In the genomic region with DNA sequence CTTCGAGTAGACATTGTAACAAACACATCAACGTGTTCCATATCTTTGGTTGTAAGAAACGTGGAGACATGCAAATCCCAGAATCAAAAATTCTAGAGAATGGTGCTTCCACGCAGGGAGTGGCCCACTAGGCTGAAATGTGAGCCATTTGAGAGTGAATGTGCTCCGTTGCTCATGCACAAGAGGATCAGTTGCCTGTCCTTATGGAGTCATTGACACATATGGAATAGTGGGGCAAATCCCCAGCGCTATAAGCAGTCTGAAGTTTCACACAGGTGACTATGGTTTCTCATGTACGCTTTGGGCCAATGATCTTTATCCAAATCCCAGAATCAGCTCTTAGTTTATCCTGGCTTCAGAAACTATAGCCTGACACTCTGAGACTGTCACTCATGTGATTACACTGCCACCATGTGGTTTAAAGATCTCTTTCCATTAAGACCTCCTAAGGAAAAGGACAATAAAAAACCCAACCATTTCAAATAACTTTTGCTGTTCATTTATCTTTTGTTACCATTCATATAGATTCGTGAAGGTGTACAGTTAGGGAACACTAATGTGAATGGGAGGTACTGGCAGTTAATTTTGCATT, we compare ENCODE assay signal across 10 mouse cellular contexts.
DNase-seq lines count a peak whose midpoint lies in the region; ATAC-seq and TF ChIP-seq lines count a peak whose summit lies in the region.
"Had no signal": no experiment of that assay in that cellular context is flagged by ENCODE, and none has a peak within 500 bp of the region (broad histone marks: within the 10 kb centered on the region; RNA-seq: fewer than 3 reads in every experiment).

No protein-coding gene starts in this region.

- no peak for ATAC-seq in kidney, postnatal 0 days (replicated peaks; ENCODE audit: low FRiP score, low read depth)
- 0 out of 2 replicates have a peak, but pooled peaks have one; percentile 55 for ATAC-seq in limb, embryonic 15.5 days (ENCODE audit: insufficient number of reproducible peaks, low FRiP score, low TSS enrichment, low read depth)

- peak; percentile 78 for DNase-seq in kidney, postnatal 0 days (ENCODE audit: low spot score)
- DNase-seq in kidney, adult 11 months: no peak
- peak; percentile 43 for DNase-seq in adipocyte (ENCODE audit: low spot score)
- no peak for DNase-seq in testis, postnatal 10 days (ENCODE audit: low spot score)
- no peak for DNase-seq in gastrocnemius, adult 18-20 months (ENCODE audit: low spot score)
- DNase-seq in heart, adult 9 months (ENCODE audit: low spot score in 2 of 2): no peak

- H3K4me1 ChIP-seq in kidney, postnatal 0 days (replicated peaks; ENCODE audit: insufficient read depth, low read length): no peaks in the 10 kb centered on the region
- no peaks in the 10 kb centered on the region for H3K4me1 ChIP-seq in E14TG2a.4 (replicated peaks; ENCODE audit: low read depth, low read length)
- no peaks in the 10 kb centered on the region for H3K4me1 ChIP-seq in limb, embryonic 15.5 days
- H3K4me1 ChIP-seq: heart, embryonic 12.5 days; lung, embryonic 15.5 days had no signal

- no peak overlapping the region for H3K4me3 ChIP-seq in kidney, postnatal 0 days (replicated peaks; ENCODE audit: low read depth, low read length)
- H3K4me3 ChIP-seq in E14TG2a.4 (replicated peaks; ENCODE audit: low read length): no peak overlapping the region
- H3K4me3 ChIP-seq in limb, embryonic 15.5 days: no peak overlapping the region
- H3K4me3 ChIP-seq: heart, embryonic 12.5 days; lung, embryonic 15.5 days had no signal

- 57% methylated on average over 8 of the region's 8 CpGs for WGBS in kidney, postnatal 0 days
- whole genome bisulfite sequencing in limb, embryonic 15.5 days: 56% methylated on average over 8 of the region's 8 CpGs

- no peak overlapping the region for H3K27ac ChIP-seq in kidney, postnatal 0 days
- no peak overlapping the region for H3K27ac ChIP-seq in limb, embryonic 15.5 days
- H3K27ac ChIP-seq: lung, embryonic 15.5 days had no signal

- H3K9ac ChIP-seq in kidney, postnatal 0 days (ENCODE audit: low read depth, low read length): no peak overlapping the region
- H3K9ac ChIP-seq in limb, embryonic 15.5 days: no peak overlapping the region
- H3K9ac ChIP-seq: heart, embryonic 12.5 days; lung, embryonic 15.5 days had no signal

- no peaks in the 10 kb centered on the region for H3K9me3 ChIP-seq in kidney, postnatal 0 days (replicated peaks; ENCODE audit: low read length)
- H3K9me3 ChIP-seq in E14TG2a.4 (ENCODE audit: low read length): no peaks in the 10 kb centered on the region
- H3K9me3 ChIP-seq in limb, embryonic 15.5 days: no peaks in the 10 kb centered on the region
- H3K9me3 ChIP-seq: heart, embryonic 12.5 days; lung, embryonic 15.5 days had no signal

- no peaks in the 10 kb centered on the region for H3K36me3 ChIP-seq in kidney, postnatal 0 days (ENCODE audit: insufficient read depth, low read length)
- H3K36me3 ChIP-seq in E14TG2a.4 (ENCODE audit: insufficient read depth, low read length): no peaks in the 10 kb centered on the region
- no peaks in the 10 kb centered on the region for H3K36me3 ChIP-seq in limb, embryonic 15.5 days
- H3K36me3 ChIP-seq: heart, embryonic 12.5 days; lung, embryonic 15.5 days had no signal

- TF ChIP-seq CTCF in kidney, postnatal 0 days (IDR thresholded peaks at IDR 0.05; ENCODE audit: low read depth): peak; percentile 84
- TF ChIP-seq CTCF in E14TG2a.4 (conservative IDR thresholded peaks at IDR 0.05; ENCODE audit: low read length): peak; percentile 28

- H3K27me3 ChIP-seq in kidney, postnatal 0 days (ENCODE audit: insufficient read depth, low read length): no peaks in the 10 kb centered on the region
- no peaks in the 10 kb centered on the region for H3K27me3 ChIP-seq in E14TG2a.4 (ENCODE audit: insufficient read depth, low read length)
- no peaks in the 10 kb centered on the region; the same call in 1 of the 2 replicates for H3K27me3 ChIP-seq in limb, embryonic 15.5 days
- H3K27me3 ChIP-seq: lung, embryonic 15.5 days had no signal

- H3K4me2 ChIP-seq in kidney, postnatal 0 days (ENCODE audit: low read length): no peak overlapping the region
- H3K4me2 ChIP-seq in limb, embryonic 15.5 days: no peak overlapping the region
- H3K4me2 ChIP-seq: heart, embryonic 12.5 days; lung, embryonic 15.5 days had no signal

Comparison
In these comparisons a context has a peak if more than half of its experiments do, and no peak if none do; other contexts are left out.
1. DNase-seq: peak in kidney, postnatal 0 days (single experiment) and adipocyte (single experiment); none in kidney, adult 11 months (single experiment), testis, postnatal 10 days (single experiment), gastrocnemius, adult 18-20 months (single experiment) and heart, adult 9 months (0 of 2).